Mouse (Mus musculus): ENCODE measurements around the gene Ppp1r12b.

The Ppp1r12b gene

DNA sequence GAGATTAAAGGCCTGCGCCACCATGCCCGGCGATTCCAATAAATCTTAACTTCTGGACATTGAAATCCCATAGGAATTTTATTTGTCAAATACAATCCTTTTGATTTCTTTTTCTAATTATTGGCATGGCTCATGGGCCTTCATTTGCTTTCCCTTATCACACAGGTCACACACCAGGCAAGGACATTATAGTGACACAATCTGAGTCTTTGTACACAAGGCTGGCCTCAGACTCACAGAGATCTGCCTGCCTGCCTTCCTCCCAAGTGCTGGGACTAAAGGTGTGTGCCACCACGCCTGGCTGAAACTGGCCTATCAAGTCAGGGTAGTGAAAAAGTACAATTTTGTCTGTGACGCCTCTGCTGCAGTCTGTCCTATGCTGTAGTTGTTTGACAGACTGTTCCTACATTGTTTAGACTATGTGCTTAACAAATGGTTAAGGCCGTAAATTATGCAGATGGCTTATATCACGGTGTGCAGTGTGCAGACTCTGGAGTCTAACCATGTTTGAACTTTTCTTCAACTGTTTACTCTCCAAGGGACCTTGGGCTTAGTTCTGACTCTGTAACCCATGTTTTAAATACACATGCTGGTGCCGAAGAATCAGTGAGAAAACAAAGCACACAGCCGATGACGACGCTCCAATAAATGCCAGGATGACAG lies 191.8 kb downstream of the Ppp1r12b start:
- DNase-seq (ENCODE audit: low spot score in 2 of 2), result no peak

GRCm38 (mm10) chr1:134763250-134763649 lies 192.5 kb downstream of the Ppp1r12b start:
- no peak for DNase-seq (ENCODE audit: low spot score in 2 of 2)

GRCm38 (mm10) chr1:134761534-134761933 lies 194.2 kb downstream of the Ppp1r12b start:
- DNase-seq (ENCODE audit: low spot score in 2 of 2), result no peak

DNA sequence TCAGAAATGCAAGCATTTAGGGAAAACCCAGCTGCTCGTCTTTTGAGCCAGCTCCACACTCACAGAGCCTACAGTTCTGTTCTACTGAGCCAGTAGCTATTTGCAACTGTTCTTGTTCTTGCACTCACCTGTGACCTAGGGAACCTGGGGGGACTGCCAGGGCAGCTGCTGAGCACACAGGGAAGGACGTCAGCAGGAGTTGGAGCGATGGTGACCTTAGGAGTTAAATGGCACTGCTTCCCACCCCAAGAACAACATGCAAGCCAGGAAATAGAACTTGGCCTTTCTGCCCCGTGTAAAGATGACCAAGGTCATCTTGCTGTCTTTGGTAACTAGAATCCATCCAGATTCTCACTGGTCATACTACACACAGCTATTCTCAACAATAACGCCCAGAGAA lies 195.1 kb downstream of the Ppp1r12b start:
- DNase-seq (ENCODE audit: low spot score in 2 of 2), result no peak

DNA sequence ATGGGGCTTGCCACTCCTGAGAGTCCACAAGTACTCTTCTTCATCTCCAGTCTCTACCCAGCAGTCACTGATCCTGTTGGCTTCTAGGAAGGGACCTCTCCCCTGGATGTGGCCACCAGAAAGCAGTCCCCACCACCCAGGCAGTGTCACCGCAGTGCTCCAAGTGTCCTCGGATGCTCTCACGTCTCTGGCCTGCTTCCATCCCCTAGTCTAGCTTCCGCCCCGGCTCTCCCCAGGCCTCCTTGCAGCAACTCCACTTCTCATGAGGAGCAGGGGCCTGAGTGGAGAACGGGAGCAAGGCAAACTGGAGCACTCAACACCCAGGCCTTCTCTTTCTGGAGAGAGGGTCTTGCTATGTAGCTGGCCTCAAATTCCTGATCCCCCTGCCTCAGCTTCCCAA lies 196.6 kb downstream of the Ppp1r12b start:
- DNase-seq (ENCODE audit: low spot score in 2 of 2), result no peak

- DNase-seq (ENCODE audit: low spot score in 2 of 2), result no peak
These were observed 198.5 kb downstream of the Ppp1r12b start for GRCm38 (mm10) chr1:134757230-134757629.

- no peak for DNase-seq (ENCODE audit: low spot score in 2 of 2)
These were observed 199.4 kb downstream of the Ppp1r12b start for GRCm38 (mm10) chr1:134756190-134756873.

GRCm38 (mm10) chr1:134755548-134756189 lies 200.1 kb downstream of the Ppp1r12b start:
- DNase-seq (ENCODE audit: low spot score in 2 of 2), result no peak

GRCm38 (mm10) chr1:134754818-134755217 lies 200.9 kb downstream of the Ppp1r12b start:
- no peak for DNase-seq (ENCODE audit: low spot score in 2 of 2)

DNA sequence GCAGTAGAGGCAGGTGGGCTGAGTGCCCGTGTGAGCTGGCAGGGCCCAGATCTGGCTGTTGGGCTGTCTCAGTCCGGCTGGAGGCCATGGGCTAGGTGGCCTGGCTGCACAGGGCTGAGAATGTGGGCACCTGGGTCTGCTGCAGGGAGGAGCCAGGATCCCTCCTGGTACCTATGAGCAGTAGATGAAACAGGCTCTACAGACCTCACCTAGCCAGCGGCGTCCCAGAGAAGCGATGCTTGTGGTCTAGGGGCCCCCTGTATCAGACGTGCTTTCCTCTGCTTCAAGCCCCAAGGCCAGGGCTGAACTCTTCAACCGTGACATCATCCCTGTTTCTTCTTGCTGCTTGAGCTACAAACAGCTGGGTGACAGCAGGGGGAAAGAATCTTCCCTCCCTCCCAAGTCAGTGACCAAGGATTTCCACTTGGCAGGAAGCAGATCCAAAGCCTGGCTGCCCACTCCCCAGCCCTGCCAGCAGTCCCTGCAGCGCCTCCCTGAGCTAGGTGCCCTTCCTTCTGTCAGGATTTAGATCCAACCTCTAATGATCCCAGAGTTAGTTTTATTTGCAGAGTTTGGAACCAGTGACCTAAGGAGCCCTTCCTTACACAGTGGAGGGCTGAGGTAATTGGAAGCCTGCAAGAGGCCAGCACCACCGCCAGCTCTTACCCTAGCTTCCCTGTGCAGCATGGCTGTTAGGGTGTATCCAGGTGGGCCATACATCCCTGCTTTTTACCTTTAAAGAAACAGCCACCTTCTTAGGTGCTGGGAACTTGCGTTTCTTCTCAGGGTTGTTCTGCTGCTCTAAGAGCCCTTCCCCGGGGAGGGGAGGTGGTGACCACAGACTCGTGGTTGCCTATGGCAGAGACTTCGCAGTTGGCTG lies 201.8 kb downstream of the Ppp1r12b start:
- DNase-seq (ENCODE audit: low spot score in 2 of 2), result no peak

GRCm38 (mm10) chr1:134752447-134752846 lies 203.3 kb downstream of the Ppp1r12b start:
- DNase-seq (ENCODE audit: low spot score in 2 of 2), result no peak

DNA sequence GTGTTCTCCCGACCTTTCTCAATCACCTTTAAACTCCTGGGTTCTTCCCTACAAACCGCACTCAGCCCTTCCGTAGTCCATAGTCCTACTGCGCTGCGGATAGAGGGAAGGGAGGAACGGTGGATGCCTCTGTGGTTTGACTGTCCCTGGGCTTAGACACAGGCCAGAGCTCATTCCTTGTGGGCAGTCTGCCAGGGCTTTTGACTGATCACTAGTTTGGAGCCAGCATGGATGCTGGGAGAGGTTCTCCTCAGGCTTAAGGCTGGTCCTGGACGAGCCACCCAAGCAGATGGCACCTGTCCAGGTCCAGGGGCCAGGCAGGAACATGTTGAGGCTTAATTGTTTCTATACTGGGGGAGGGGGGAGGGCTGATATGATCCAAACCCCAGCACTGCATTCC lies 205.9 kb downstream of the Ppp1r12b start:
- no peak for DNase-seq (ENCODE audit: low spot score in 2 of 2)

DNA sequence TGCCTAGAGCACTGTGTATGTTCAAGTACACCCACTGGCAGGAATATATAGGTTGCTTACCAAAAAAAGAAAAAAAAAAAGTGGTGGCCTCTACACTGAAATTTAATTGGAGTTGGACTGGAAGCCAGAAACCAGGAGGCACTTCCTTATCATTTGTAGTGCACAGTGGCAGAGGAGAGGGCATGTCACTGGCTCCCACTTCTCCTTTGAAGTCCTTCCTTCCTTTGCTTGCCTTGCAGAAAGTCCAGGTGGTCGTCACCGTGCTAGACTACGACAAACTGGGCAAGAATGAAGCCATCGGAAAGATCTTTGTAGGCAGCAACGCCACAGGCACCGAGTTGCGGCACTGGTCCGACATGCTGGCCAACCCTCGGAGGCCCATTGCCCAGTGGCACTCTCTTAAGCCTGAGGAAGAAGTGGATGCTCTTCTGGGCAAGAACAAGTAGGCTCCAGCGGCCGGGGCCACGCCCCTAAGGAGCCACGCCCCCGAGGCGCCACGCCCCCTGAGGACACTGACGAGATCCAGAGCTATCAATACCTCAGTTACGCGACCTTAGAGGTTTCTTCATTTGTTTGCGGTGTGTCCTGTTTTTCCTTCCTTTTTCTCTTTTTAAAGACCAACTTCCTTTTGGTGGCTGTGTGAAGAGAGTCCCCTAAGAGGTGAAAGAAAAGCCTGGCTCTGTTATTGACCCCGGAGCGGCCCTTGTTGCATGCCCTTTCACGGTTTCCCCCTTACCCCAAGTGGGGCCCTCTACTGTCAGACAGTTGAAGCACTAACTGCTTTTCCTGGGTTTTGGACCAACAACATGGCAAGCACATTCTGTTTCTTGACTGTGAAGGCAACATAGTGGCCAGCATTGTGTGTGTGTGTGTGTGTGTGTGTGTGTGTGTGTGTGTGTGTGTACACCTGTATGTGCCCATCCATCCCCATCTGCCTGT lies 208.2 kb downstream of the Ppp1r12b start:
- DNase-seq (ENCODE audit: low spot score in 2 of 2), result peak; percentile 76 to 77

- no peak for DNase-seq (ENCODE audit: low spot score in 2 of 2)
These were observed 210.1 kb downstream of the Ppp1r12b start for GRCm38 (mm10) chr1:134745648-134746047.

DNA sequence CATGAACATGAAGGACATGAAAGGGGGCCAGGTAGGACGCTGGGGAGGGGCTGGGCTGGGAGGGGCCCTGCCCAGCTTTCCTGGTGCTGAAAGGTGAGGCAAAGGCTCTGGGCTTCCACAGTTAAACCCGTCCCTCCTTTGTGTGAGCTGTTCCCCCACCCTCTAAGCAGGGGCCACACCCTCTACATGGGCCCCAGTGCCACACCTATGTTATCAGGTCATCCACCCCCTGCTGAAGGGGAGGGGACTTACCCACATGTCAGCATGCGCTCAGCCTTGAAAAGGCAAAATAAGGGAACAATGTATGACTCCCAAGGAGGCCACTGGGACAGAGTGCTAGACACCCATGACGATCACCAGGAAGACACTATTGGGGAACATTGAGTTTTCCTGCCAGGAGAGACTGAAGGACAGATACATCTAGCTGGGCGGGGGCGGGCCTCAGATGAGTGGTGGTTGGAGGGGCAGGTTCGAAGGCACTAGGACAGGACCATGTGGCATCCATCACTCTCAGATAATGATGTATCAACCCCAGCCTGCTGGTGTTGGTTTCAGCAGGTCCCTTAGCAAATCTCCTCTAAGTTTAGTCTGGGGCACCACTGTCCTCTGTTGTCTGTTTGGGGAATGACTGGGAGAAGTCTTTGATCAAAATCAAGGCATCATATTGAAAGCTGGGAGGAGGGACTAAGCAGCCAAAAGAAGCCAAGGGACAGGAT lies 213.6 kb downstream of the Ppp1r12b start:
- peak; percentile 22 to 25 for DNase-seq (ENCODE audit: low spot score in 2 of 2)

DNA sequence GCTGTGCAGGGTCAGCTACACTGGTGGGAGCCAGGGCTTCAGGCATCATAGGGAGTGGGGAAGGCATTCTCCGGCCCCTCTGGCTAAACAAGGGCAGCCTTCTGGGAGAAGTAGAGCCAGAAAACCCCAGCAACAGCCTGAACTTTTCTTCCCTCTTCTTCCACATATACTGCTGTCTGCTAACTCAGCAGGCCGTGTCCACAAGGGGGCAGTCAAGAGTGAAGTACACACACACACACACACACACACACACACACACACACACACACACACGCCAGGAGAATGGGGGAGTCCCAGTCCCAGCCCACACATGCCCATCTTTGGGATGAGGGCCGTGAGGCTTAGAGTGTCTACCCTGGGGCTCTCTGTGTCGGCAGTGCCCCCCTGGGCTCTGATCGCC lies 214.3 kb downstream of the Ppp1r12b start:
- DNase-seq (ENCODE audit: low spot score in 2 of 2), result peak in 1 of 2 experiments; percentile 23

- no peak for DNase-seq (ENCODE audit: low spot score in 2 of 2)
These were observed 218.3 kb downstream of the Ppp1r12b start for GRCm38 (mm10) chr1:134737463-134737862.

GRCm38 (mm10) chr1:134733659-134734058 lies 222.1 kb downstream of the Ppp1r12b start:
- DNase-seq (ENCODE audit: low spot score in 2 of 2), result no peak

GRCm38 (mm10) chr1:134727256-134727655 lies 228.5 kb downstream of the Ppp1r12b start:
- no peak for DNase-seq (ENCODE audit: low spot score in 2 of 2)

- DNase-seq (ENCODE audit: low spot score in 2 of 2), result no peak
These were observed 229.3 kb downstream of the Ppp1r12b start for GRCm38 (mm10) chr1:134726480-134726879.

Measured in spleen, postnatal 36 days (tissue).